Mouse (Mus musculus): Measurements from ENCODE around the gene Gbp6. TPM values are rescaled to one million over a fixed set of nuclear protein-coding genes. Genes with fewer than 3 reads are reported as not detected.
"Not testable (repeated sequence)": the region's sequence is repeated elsewhere in the genome, so short reads cannot be mapped to it uniquely, and the experiment has no call there.

Gbp6 gene
- polyA plus RNA-seq, 1 experiment from 2014 or later, result 0.16 TPM

DNA sequence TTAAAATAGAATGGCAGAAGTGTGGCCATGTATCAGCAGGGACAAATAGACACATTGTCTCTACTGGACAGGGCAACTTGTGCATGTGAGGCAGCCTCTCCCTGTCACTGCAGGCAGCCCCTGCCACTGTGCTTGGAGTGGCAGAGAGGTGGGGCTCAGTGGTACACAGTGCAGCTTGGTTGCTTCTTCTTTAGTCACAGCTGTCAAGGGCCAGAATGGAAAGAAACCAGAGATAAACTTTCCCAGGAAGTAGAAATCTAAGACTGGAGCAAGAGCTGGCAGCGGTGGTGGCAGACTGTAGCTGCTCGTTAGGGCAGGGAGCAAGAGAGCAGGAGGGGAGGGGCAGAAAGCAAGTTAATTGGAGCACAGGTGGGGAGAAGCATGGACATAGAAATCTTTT, 8.0 kb upstream of the Gbp6 start:
- Histone ChIP-seq H3K4me2 (ENCODE audit: low read depth) (no peak overlapping the region), H3K4me1 (ENCODE audit: control insufficient read depth, insufficient read depth, low read length) (no peaks in the 10 kb centered on the region), H3K4me3 (ENCODE audit: low read depth, low read length) (no peak overlapping the region), H3K27me3 (ENCODE audit: control insufficient read depth, insufficient read depth, low read length) (no peaks in the 10 kb centered on the region), H3K27ac (ENCODE audit: low read depth, low read length) (no peak overlapping the region), H3K36me3 (ENCODE audit: control insufficient read depth, insufficient read depth, low read length) (no peaks in the 10 kb centered on the region), H3K9ac (ENCODE audit: low read length) (no peak overlapping the region), H3K9me3 (ENCODE audit: control insufficient read depth, low read length) (no peaks in the 10 kb centered on the region)
- ATAC-seq (ENCODE audit: insufficient read depth, low FRiP score, low TSS enrichment) (no peak), DNase-seq (ENCODE audit: low spot score) (no peak)
- 67% methylated on average over 2 of the region's 2 CpGs for WGBS

- H3K27me3 ChIP-seq (ENCODE audit: control insufficient read depth, insufficient read depth, low read length), result no peaks in the 10 kb centered on the region
- H3K36me3 ChIP-seq (ENCODE audit: control insufficient read depth, insufficient read depth, low read length), result no peaks in the 10 kb centered on the region
- H3K4me2 ChIP-seq (ENCODE audit: low read depth), result no peak overlapping the region
- DNase-seq (ENCODE audit: low spot score), result no peak
- no peak overlapping the region for H3K4me3 ChIP-seq (ENCODE audit: low read depth, low read length)
- H3K27ac ChIP-seq (ENCODE audit: low read depth, low read length), result no peak overlapping the region
- H3K9me3 ChIP-seq (ENCODE audit: control insufficient read depth, low read length), result no peaks in the 10 kb centered on the region
- H3K4me1 ChIP-seq (ENCODE audit: control insufficient read depth, insufficient read depth, low read length), result no peaks in the 10 kb centered on the region
- WGBS, result 87% methylated on average over 3 of the region's 3 CpGs
- ATAC-seq (ENCODE audit: insufficient read depth, low FRiP score, low TSS enrichment), result no peak
- no peak overlapping the region for H3K9ac ChIP-seq (ENCODE audit: low read length)
These were observed 2.2 kb upstream of the Gbp6 start for GRCm38 (mm10) chr5:105295746-105296145.

DNA sequence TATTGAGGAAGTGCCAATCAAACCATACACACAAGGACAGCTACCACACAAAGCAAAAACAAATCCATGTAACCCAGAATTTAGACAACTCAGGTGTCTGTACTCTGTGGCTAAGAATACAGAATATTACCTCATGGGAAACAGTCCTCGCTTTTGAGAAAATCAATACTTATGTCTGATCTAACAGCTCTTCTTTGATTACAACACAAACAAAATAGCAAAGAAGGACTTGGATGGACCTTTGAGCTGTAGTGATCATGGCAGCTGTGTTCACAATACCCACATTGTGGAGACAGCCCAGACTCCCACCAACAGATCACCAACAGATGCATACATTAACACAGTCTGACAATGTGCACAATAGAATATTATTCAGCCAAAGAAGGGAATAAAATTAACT, 1.0 kb downstream of the Gbp6 start:
- Histone ChIP-seq H3K9ac (ENCODE audit: low read length) (no peak overlapping the region), H3K27ac (ENCODE audit: low read depth, low read length) (no peak overlapping the region), H3K9me3 (ENCODE audit: control insufficient read depth, low read length) (no peaks in the 10 kb centered on the region), H3K27me3 (ENCODE audit: control insufficient read depth, insufficient read depth, low read length) (no peaks in the 10 kb centered on the region), H3K4me2 (ENCODE audit: low read depth) (no peak overlapping the region), H3K36me3 (ENCODE audit: control insufficient read depth, insufficient read depth, low read length) (no peaks in the 10 kb centered on the region), H3K4me3 (ENCODE audit: low read depth, low read length) (no peak overlapping the region), H3K4me1 (ENCODE audit: control insufficient read depth, insufficient read depth, low read length) (no peaks in the 10 kb centered on the region)
- ATAC-seq (ENCODE audit: insufficient read depth, low FRiP score, low TSS enrichment) (no peak), DNase-seq (ENCODE audit: low spot score) (no peak)
- 89% methylated on average over 1 of the region's 1 CpGs for WGBS

DNA sequence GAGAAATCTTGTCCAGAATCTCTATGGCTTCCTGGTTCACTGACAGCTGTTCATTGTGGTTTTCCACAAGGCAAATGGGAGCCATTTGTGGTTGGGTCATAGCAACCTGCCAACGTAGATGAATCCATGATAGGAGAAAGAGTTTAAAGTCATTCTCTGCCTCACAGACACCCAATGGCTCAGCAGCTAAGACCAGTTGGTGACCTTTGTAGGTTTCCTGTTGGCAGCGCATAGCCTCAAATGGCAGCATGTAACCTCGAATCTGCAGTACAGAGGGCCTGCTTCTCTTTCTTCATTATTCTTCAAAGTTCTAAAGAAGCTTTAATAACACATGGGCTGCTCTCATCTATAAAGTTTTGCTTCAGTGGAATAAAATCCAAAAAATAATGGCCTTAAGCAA, 2.6 kb downstream of the Gbp6 start:
- H3K36me3 ChIP-seq (ENCODE audit: control insufficient read depth, insufficient read depth, low read length); H3K4me1 ChIP-seq (ENCODE audit: control insufficient read depth, insufficient read depth, low read length); H3K27ac ChIP-seq (ENCODE audit: low read depth, low read length); H3K4me3 ChIP-seq (ENCODE audit: low read depth, low read length); DNase-seq (ENCODE audit: low spot score); ATAC-seq (ENCODE audit: insufficient read depth, low FRiP score, low TSS enrichment); H3K9ac ChIP-seq (ENCODE audit: low read length); H3K9me3 ChIP-seq (ENCODE audit: control insufficient read depth, low read length); H3K4me2 ChIP-seq (ENCODE audit: low read depth); H3K27me3 ChIP-seq (ENCODE audit: control insufficient read depth, insufficient read depth, low read length): not testable (repeated sequence)
- WGBS, result 89% methylated on average over 3 of the region's 3 CpGs

DNA sequence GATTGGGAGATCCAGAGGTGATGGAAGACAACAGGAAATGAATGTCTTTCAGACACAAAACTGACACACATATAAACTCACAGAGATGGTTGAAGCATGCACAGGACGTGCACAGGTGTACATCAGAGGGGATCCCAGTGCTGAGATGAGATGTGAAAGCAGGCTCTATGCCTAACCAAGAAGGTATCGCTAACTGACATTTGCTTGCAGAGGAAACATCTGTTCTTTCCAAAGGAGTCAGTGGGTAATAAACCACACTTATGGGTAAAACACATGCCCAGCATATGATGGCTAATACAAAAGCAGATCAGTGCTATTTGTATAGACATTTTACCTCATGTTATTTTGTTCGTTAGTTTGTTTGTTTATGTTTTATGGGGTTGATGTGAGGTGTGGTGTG, 32.8 kb downstream of the Gbp6 start:
- no CpG with 5 or more reads among the region's 3 CpGs for WGBS
- H3K4me3 ChIP-seq (ENCODE audit: low read depth, low read length); H3K9ac ChIP-seq (ENCODE audit: low read length); H3K27ac ChIP-seq (ENCODE audit: low read depth, low read length); H3K36me3 ChIP-seq (ENCODE audit: control insufficient read depth, insufficient read depth, low read length); ATAC-seq (ENCODE audit: insufficient read depth, low FRiP score, low TSS enrichment); DNase-seq (ENCODE audit: low spot score); H3K27me3 ChIP-seq (ENCODE audit: control insufficient read depth, insufficient read depth, low read length); H3K4me1 ChIP-seq (ENCODE audit: control insufficient read depth, insufficient read depth, low read length); H3K4me2 ChIP-seq (ENCODE audit: low read depth); H3K9me3 ChIP-seq (ENCODE audit: control insufficient read depth, low read length): not testable (repeated sequence)

- Histone ChIP-seq H3K27ac (ENCODE audit: low read depth, low read length) (no peak overlapping the region), H3K4me3 (ENCODE audit: low read depth, low read length) (no peak overlapping the region), H3K9me3 (ENCODE audit: control insufficient read depth, low read length) (no peaks in the 10 kb centered on the region), H3K36me3 (ENCODE audit: control insufficient read depth, insufficient read depth, low read length) (no peaks in the 10 kb centered on the region), H3K9ac (ENCODE audit: low read length) (no peak overlapping the region), H3K4me2 (ENCODE audit: low read depth) (no peak overlapping the region), H3K4me1 (ENCODE audit: control insufficient read depth, insufficient read depth, low read length) (no peaks in the 10 kb centered on the region), H3K27me3 (ENCODE audit: control insufficient read depth, insufficient read depth, low read length) (no peaks in the 10 kb centered on the region)
- ATAC-seq (ENCODE audit: insufficient read depth, low FRiP score, low TSS enrichment), result no peak
- no peak for DNase-seq (ENCODE audit: low spot score)
These were observed 41.0 kb downstream of the Gbp6 start for GRCm38 (mm10) chr5:105252491-105252890.

- H3K27ac ChIP-seq (ENCODE audit: low read depth, low read length); H3K9ac ChIP-seq (ENCODE audit: low read length); H3K4me2 ChIP-seq (ENCODE audit: low read depth); H3K36me3 ChIP-seq (ENCODE audit: control insufficient read depth, insufficient read depth, low read length); DNase-seq (ENCODE audit: low spot score); H3K9me3 ChIP-seq (ENCODE audit: control insufficient read depth, low read length); ATAC-seq (ENCODE audit: insufficient read depth, low FRiP score, low TSS enrichment); H3K4me1 ChIP-seq (ENCODE audit: control insufficient read depth, insufficient read depth, low read length); H3K4me3 ChIP-seq (ENCODE audit: low read depth, low read length); H3K27me3 ChIP-seq (ENCODE audit: control insufficient read depth, insufficient read depth, low read length): not testable (repeated sequence)
- WGBS, result 89% methylated on average over 3 of the region's 3 CpGs
These were observed 48.8 kb downstream of the Gbp6 start for GRCm38 (mm10) chr5:105244741-105245140.

- not testable (repeated sequence) for H3K4me3 ChIP-seq (ENCODE audit: low read depth, low read length); H3K36me3 ChIP-seq (ENCODE audit: control insufficient read depth, insufficient read depth, low read length); H3K4me2 ChIP-seq (ENCODE audit: low read depth); H3K4me1 ChIP-seq (ENCODE audit: control insufficient read depth, insufficient read depth, low read length); ATAC-seq (ENCODE audit: insufficient read depth, low FRiP score, low TSS enrichment); H3K9me3 ChIP-seq (ENCODE audit: control insufficient read depth, low read length); H3K27me3 ChIP-seq (ENCODE audit: control insufficient read depth, insufficient read depth, low read length); DNase-seq (ENCODE audit: low spot score); H3K27ac ChIP-seq (ENCODE audit: low read depth, low read length); H3K9ac ChIP-seq (ENCODE audit: low read length)
- WGBS, result 75% methylated on average over 5 of the region's 5 CpGs
These were observed 52.5 kb downstream of the Gbp6 start for GRCm38 (mm10) chr5:105240982-105241381.

- H3K4me3 ChIP-seq (ENCODE audit: low read depth, low read length); DNase-seq (ENCODE audit: low spot score); H3K27ac ChIP-seq (ENCODE audit: low read depth, low read length); ATAC-seq (ENCODE audit: insufficient read depth, low FRiP score, low TSS enrichment); H3K9ac ChIP-seq (ENCODE audit: low read length); H3K4me2 ChIP-seq (ENCODE audit: low read depth); H3K9me3 ChIP-seq (ENCODE audit: control insufficient read depth, low read length); H3K4me1 ChIP-seq (ENCODE audit: control insufficient read depth, insufficient read depth, low read length); H3K27me3 ChIP-seq (ENCODE audit: control insufficient read depth, insufficient read depth, low read length); H3K36me3 ChIP-seq (ENCODE audit: control insufficient read depth, insufficient read depth, low read length): not testable (repeated sequence)
These were observed 53.9 kb downstream of the Gbp6 start, which contains the start of gene Gbp10 for GRCm38 (mm10) chr5:105239483-105240047. Gene Gbp10 (minus strand): TSS chr5:105239533.
